Mouse (Mus musculus) heart, embryonic 15.5 days (tissue): Measurements from ENCODE around the gene Fkbp6. TPM values are rescaled to one million over a fixed set of nuclear protein-coding genes. Genes with fewer than 3 reads are reported as not detected.

Experiments
- ATAC-seq: fragments of 200-750 bp; cut with Nextera tagmentation; replicated peaks from 2 replicates; pipeline ENCODE4 v1.8.0; 2017; ENCODE audit warnings: low read depth, moderate TSS enrichment; ENCODE audit not compliant: insufficient number of reproducible peaks, insufficient read depth, low FRiP score
- H3K27ac ChIP-seq: fragments of 300-500 bp; sonication (generic); 2 replicates; pipeline ENCODE4 v1.5.1; 2015; ENCODE audit warnings: mild to moderate bottlenecking, inconsistent platforms
- H3K27me3 ChIP-seq: fragments of 300-500 bp; sonication (generic); 2 replicates; pipeline ENCODE4 v1.6.1; 2015; ENCODE audit warnings: inconsistent platforms
- H3K36me3 ChIP-seq: fragments of 300-500 bp; sonication (generic); 2 replicates; pipeline ENCODE4 v1.6.1; 2015; ENCODE audit warnings: mild to moderate bottlenecking, inconsistent platforms
- H3K4me1 ChIP-seq: fragments of 300-500 bp; sonication (generic); replicated peaks from 2 replicates; pipeline ENCODE4 v1.6.1; 2015; ENCODE audit warnings: inconsistent platforms
- H3K4me2 ChIP-seq: fragments of 300-500 bp; sonication (generic); 2 replicates; pipeline ENCODE4 v1.6.1; 2015; ENCODE audit warnings: inconsistent platforms, mild to moderate bottlenecking, moderate library complexity
- H3K4me3 ChIP-seq: fragments of 300-500 bp; sonication (generic); 2 replicates; pipeline ENCODE4 v1.5.1; 2015; ENCODE audit warnings: mild to moderate bottlenecking, inconsistent platforms
- H3K9ac ChIP-seq: fragments of 300-500 bp; sonication (generic); 2 replicates; pipeline ENCODE4 v1.6.1; 2015; ENCODE audit warnings: mild to moderate bottlenecking, inconsistent platforms
- H3K9me3 ChIP-seq: fragments of 300-500 bp; sonication (generic); replicated peaks from 2 replicates; pipeline ENCODE4 v1.6.1; 2016; ENCODE audit warnings: inconsistent platforms
- WGBS: fragments of 180-500 bp; shearing (Covaris S2); methylation state at CpG from one replicate; pipeline ENCODE4 v1.1.7; 2015; ENCODE audit warnings: mixed read lengths; 5-methylcytosine and 5-hydroxymethylcytosine counted together
- polyA plus RNA-seq: library from polyadenylated mRNA; unstranded; fragments of >200 nt; fragmentation: Nextera tagmentation; extraction: Ambion mirVana; gene quantifications from 2 replicates; pipeline ENCODE4 v1.2.1, GENCODE M21; 2015

Fkbp6 gene
- polyA plus RNA-seq, 1 experiment from 2014 or later, result not detected

DNA sequence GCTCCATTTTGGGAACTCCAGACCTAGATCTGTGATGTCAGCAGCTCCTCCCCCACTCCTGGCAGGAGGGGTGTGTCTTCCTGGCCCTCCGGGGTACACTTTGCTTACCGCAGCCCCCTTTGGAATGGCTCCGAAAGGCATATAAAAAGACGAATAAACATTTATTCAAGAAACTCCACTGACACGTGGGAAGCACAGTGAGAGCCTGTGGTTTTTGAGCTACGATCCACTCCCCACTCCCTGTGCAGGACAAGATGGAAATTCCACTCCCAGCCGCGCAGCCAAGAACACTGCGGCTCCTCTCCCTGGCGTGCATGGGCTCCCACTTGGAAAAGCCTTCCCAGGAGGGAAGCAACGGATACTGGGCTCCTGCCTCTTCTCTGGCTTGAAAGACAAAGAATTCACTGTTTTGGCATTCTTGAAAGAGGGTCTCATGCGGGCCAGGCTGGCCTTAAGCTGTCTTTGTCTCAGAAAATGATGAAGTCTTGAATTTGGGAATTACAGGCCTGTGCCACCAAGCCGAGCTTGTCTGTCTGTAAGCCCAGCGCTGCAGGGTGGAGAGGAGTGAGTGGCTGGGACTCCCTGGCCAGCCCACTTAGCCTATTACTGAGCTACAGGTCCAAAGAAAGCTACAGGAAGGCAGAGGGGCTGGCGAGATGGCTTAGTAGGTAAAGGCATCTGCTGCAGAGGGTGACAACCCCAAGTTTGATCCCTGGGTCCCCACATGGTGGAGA is 75.0 kb downstream of the Fkbp6 start:
- peak overlapping the region; percentile 40 for H3K4me2 ChIP-seq
- no peak for ATAC-seq
- 25% methylated on average over 15 of the region's 15 CpGs for WGBS
- H3K4me1 ChIP-seq, result peaks cover 21% of the 10 kb centered on the region
- peak overlapping the region; percentile 9; the same call in 1 of the 2 replicates for H3K27ac ChIP-seq
- H3K27me3 ChIP-seq, result peaks cover 4% of the 10 kb centered on the region; the same call in 1 of the 2 replicates
- no peaks in the 10 kb centered on the region for H3K36me3 ChIP-seq
- no peaks in the 10 kb centered on the region for H3K9me3 ChIP-seq
- H3K4me3 ChIP-seq, result peak overlapping the region; percentile 17; the same call in 1 of the 2 replicates
- no peak overlapping the region for H3K9ac ChIP-seq

DNA sequence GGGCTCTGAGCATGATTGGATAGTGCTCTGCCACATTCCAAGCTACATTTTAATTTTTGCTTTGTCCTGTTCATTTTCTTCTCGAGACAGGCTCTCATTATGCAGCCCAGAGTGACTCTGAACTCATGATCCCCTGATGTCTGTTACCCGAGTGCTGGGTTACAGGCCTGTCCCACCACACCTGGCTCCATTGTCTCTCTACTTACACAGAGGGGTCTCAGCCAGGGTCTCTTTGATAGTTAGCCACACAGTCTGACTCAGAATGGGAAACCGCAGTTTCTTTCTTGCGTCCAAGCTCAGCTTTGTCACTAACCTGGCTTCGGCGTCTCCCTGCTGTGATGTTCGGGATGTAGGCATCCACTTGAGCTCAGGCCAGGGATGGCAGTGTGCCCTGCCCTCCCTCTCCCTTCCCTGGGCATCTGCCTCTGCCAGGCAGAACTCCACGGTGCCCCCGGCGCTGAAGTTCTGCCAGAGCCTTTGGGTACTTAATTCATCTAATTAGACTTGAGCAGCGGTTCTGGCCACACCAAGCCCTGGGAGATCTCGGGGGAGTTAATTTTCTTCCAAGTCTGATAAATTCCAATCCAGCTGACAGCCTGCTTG is 78.2 kb downstream of the Fkbp6 start:
- Histone ChIP-seq H3K36me3 (no peaks in the 10 kb centered on the region), H3K4me3 (no peak overlapping the region), H3K4me1 (peaks cover 24% of the 10 kb centered on the region), H3K4me2 (no peak overlapping the region), H3K27me3 (peaks cover 4% of the 10 kb centered on the region; the same call in 1 of the 2 replicates), H3K27ac (no peak overlapping the region), H3K9me3 (no peaks in the 10 kb centered on the region), H3K9ac (no peak overlapping the region)
- no peak for ATAC-seq
- 76% methylated on average over 12 of the region's 12 CpGs for WGBS

DNA sequence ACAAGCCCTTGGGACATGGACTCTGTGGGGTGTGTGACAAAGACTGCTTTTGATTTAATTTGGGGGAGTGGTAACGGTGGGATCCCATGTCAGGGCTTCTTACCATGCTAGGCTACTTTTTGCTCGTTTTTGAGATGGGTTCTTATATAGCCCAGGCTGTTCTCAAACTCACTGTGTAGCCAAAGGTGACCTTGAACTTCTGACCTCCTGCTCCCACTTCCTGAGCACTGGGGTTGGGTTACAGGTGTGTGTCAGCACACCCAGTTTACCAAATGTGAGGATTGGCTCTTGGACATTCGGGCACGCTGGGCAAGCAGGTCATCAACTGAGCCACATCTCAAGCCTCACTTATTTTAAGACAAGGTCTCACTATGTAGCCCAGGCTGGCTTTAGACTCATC is 79.5 kb downstream of the Fkbp6 start:
- H3K4me3 ChIP-seq, result no peak overlapping the region
- H3K4me2 ChIP-seq, result no peak overlapping the region
- H3K27me3 ChIP-seq, result no peaks in the 10 kb centered on the region
- 88% methylated on average over 4 of the region's 4 CpGs for WGBS
- peaks cover 16% of the 10 kb centered on the region for H3K4me1 ChIP-seq
- H3K27ac ChIP-seq, result no peak overlapping the region
- no peak overlapping the region for H3K9ac ChIP-seq
- ATAC-seq, result no peak
- no peaks in the 10 kb centered on the region for H3K36me3 ChIP-seq
- no peaks in the 10 kb centered on the region for H3K9me3 ChIP-seq

- 50% methylated on average over 8 of the region's 8 CpGs for WGBS
- H3K27ac ChIP-seq, result peak overlapping the region; percentile 27; the same call in 1 of the 2 replicates
- H3K4me3 ChIP-seq, result no peak overlapping the region
- H3K9me3 ChIP-seq, result no peaks in the 10 kb centered on the region
- peaks cover 11% of the 10 kb centered on the region for H3K4me1 ChIP-seq
- H3K9ac ChIP-seq, result no peak overlapping the region
- H3K36me3 ChIP-seq, result no peaks in the 10 kb centered on the region
- ATAC-seq, result 0 out of 2 replicates have a peak, but pooled peaks have one; percentile 25
- no peaks in the 10 kb centered on the region for H3K27me3 ChIP-seq
- H3K4me2 ChIP-seq, result no peak overlapping the region
Observed at GRCm38 (mm10) chr5:135269451-135269850, 80.4 kb downstream of the Fkbp6 start.

- 38% methylated on average over 9 of the region's 9 CpGs for WGBS
- Histone ChIP-seq H3K9ac (no peak overlapping the region), H3K4me2 (peak overlapping the region; percentile 46), H3K9me3 (no peaks in the 10 kb centered on the region), H3K27me3 (no peaks in the 10 kb centered on the region), H3K36me3 (no peaks in the 10 kb centered on the region), H3K4me1 (peaks cover 17% of the 10 kb centered on the region), H3K27ac (peak overlapping the region; percentile 48), H3K4me3 (no peak overlapping the region; the same call in 1 of the 2 replicates)
- ATAC-seq, result peak; percentile 36; the same call in 1 of the 2 replicates
Observed at GRCm38 (mm10) chr5:135264548-135264947, 85.3 kb downstream of the Fkbp6 start.

GRCm38 (mm10) chr5:135263866-135264503 is 85.9 kb downstream of the Fkbp6 start:
- peak; percentile 90 for ATAC-seq
- Histone ChIP-seq H3K36me3 (no peaks in the 10 kb centered on the region), H3K4me2 (peak overlapping the region; percentile 46), H3K9ac (no peak overlapping the region), H3K4me3 (peak overlapping the region; percentile 22; the same call in 1 of the 2 replicates), H3K27me3 (no peaks in the 10 kb centered on the region), H3K4me1 (peaks cover 13% of the 10 kb centered on the region), H3K9me3 (no peaks in the 10 kb centered on the region), H3K27ac (peak overlapping the region; percentile 48)
- 13% methylated on average over 17 of the region's 17 CpGs for WGBS

DNA sequence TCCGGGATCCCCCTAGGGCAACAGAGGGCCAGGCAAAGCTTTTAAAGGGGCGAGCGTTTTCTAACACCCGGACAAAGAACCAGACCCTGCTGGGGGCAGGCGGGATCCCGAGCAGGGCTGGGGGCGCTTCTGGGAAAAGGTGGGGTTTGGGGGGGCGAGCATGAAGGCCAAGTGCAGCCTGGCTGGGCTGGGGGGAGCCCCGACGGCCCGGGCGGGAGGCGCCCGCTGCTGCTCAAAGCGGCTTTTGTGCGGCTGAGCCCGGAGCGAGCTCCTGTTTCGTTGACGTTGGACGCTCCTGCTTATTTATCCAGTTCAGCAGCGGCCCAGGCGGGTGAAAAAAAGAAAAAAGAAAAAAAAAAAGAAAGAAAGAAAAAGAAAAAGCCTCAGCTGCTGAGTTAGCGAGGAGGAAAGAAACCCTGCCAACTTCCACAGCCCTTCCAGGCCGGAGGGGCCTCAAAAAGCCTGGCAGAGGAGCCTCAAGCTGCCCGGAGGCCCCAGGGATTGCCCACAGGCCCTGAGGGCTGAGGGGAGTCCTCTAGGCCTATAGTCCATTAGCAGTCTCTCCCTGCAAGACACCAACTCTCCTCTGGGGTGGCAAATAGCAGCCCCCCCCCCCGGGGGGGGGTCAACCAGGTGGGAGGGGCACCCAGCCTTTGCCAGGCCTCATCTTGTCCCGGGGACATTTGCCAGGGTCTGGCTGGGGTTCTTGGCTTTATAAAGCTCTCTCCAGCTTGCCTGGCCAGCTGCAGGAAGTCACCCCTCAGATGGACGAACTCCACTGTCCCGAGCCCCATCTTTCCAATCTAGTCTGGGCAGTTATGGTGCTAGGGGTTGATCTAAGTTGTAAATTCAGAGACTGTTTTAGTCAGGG is 91.3 kb downstream of the Fkbp6 start:
- Histone ChIP-seq H3K27me3 (no peaks in the 10 kb centered on the region), H3K36me3 (no peaks in the 10 kb centered on the region), H3K4me1 (peaks cover 16% of the 10 kb centered on the region), H3K4me2 (peak overlapping the region; percentile 62), H3K27ac (peak overlapping the region; percentile 81), H3K9me3 (peaks cover 8% of the 10 kb centered on the region; the same call in 1 of the 2 replicates), H3K4me3 (peak overlapping the region; percentile 29; the same call in 1 of the 2 replicates), H3K9ac (peak overlapping the region; percentile 38; the same call in 1 of the 2 replicates)
- WGBS, result 32% methylated on average over 30 of the region's 30 CpGs
- ATAC-seq, result peak; percentile 62

- H3K4me3 ChIP-seq, result no peak overlapping the region
- no peak overlapping the region for H3K4me2 ChIP-seq
- H3K9me3 ChIP-seq, result peaks cover 8% of the 10 kb centered on the region; the same call in 1 of the 2 replicates
- H3K36me3 ChIP-seq, result no peaks in the 10 kb centered on the region
- WGBS, result 79% methylated on average over 12 of the region's 12 CpGs
- no peak overlapping the region for H3K9ac ChIP-seq
- no peak overlapping the region for H3K27ac ChIP-seq
- no peak for ATAC-seq
- H3K27me3 ChIP-seq, result no peaks in the 10 kb centered on the region
- H3K4me1 ChIP-seq, result peaks cover 22% of the 10 kb centered on the region
Observed at GRCm38 (mm10) chr5:135257559-135257958, 92.3 kb downstream of the Fkbp6 start.

GRCm38 (mm10) chr5:135256166-135256565 is 93.7 kb downstream of the Fkbp6 start:
- Histone ChIP-seq H3K27ac (no peak overlapping the region), H3K27me3 (no peaks in the 10 kb centered on the region), H3K4me3 (no peak overlapping the region), H3K4me2 (no peak overlapping the region), H3K36me3 (no peaks in the 10 kb centered on the region), H3K9ac (no peak overlapping the region), H3K4me1 (peaks cover 28% of the 10 kb centered on the region), H3K9me3 (peaks cover 8% of the 10 kb centered on the region; the same call in 1 of the 2 replicates)
- ATAC-seq, result no peak
- 82% methylated on average over 3 of the region's 3 CpGs for WGBS

- Histone ChIP-seq H3K27ac (no peak overlapping the region), H3K4me3 (no peak overlapping the region), H3K4me2 (no peak overlapping the region), H3K4me1 (peaks cover 48% of the 10 kb centered on the region), H3K36me3 (no peaks in the 10 kb centered on the region), H3K27me3 (peaks cover 17% of the 10 kb centered on the region), H3K9me3 (peaks cover 8% of the 10 kb centered on the region; the same call in 1 of the 2 replicates), H3K9ac (no peak overlapping the region)
- ATAC-seq, result no peak
- WGBS, result 25% methylated on average over 12 of the region's 12 CpGs
Observed at GRCm38 (mm10) chr5:135253741-135254401, 96.0 kb downstream of the Fkbp6 start.
